In the genomic region with DNA sequence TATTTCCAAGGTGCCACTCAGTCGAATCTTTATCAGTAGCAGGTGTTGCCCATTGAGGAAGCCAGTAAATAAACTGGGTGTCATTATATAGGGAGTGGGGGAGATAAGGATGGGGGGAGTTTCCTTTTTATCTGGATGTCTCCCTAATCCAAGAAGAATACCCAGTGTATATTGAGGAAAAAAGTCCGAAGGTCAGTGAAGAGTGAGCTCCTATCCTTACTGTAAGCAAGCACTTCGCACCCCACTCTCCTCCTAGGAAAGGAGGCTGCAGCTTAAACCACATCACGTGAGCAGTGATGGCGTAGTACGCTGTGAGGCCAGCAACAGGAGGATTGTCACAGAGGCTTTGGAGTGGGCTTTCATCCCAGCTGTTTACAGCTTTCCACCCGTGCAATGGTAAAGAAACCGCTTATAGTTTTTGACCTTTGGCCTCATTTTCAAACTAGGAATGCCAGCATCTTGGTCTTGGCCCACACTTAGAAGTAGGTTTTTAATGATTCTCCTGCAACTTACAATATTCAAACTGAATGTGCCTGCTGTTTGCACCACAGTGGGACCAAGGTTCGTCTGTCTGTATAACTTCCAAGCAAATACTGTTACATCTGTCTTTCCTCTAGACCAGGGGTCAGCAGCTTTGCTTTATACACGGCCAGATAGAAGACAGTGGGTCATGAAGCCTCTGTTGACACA, we compare ENCODE assay signal across 22 mouse cellular contexts. TPM values are rescaled to one million over a fixed set of nuclear protein-coding genes. Genes with fewer than 3 reads are reported as not detected.
DNase-seq lines count a peak whose midpoint lies in the region; ATAC-seq and TF ChIP-seq lines count a peak whose summit lies in the region.
"Had no signal": no experiment of that assay in that cellular context is flagged by ENCODE, and none has a peak within 500 bp of the region (broad histone marks: within the 10 kb centered on the region; RNA-seq: fewer than 3 reads in every experiment).

No protein-coding gene starts in this region.

- no peaks in the 10 kb centered on the region for H3K27me3 ChIP-seq in heart, embryonic 12.5 days (replicated peaks)
- no peaks in the 10 kb centered on the region for H3K27me3 ChIP-seq in stomach, embryonic 14.5 days (ENCODE audit: control insufficient read depth, insufficient read depth, low read length)
- H3K27me3 ChIP-seq in stomach, postnatal 0 days (ENCODE audit: control insufficient read depth, insufficient read depth, low read length): no peaks in the 10 kb centered on the region
- no peaks in the 10 kb centered on the region for H3K27me3 ChIP-seq in small intestine, adult 2 months (ENCODE audit: control insufficient read depth, insufficient read depth, low read length)
- H3K27me3 ChIP-seq: hindbrain, embryonic 12.5 days; hindbrain, embryonic 15.5 days had no signal

- TF ChIP-seq CTCF in stomach, postnatal 0 days (IDR thresholded peaks at IDR 0.05; ENCODE audit: low read depth): no peak
- no peak for TF ChIP-seq CTCF in small intestine, adult 2 months (IDR thresholded peaks at IDR 0.05; ENCODE audit: extremely low read depth, insufficient read length, insufficient replicate concordance, low read depth, low read length)

- H3K4me1 ChIP-seq in heart, embryonic 12.5 days (replicated peaks): no peaks in the 10 kb centered on the region; the same call in 1 of the 2 replicates
- H3K4me1 ChIP-seq in stomach, embryonic 14.5 days (ENCODE audit: control insufficient read depth, insufficient read depth, low read length): no peaks in the 10 kb centered on the region
- H3K4me1 ChIP-seq in stomach, postnatal 0 days (replicated peaks; ENCODE audit: control insufficient read depth, insufficient read depth): no peaks in the 10 kb centered on the region
- peaks cover 36% of the 10 kb centered on the region; the same call in 1 of the 2 replicates for H3K4me1 ChIP-seq in small intestine, adult 2 months (ENCODE audit: control insufficient read depth, insufficient read depth, insufficient read length, low read length)
- H3K4me1 ChIP-seq: forebrain, embryonic 10.5 days; heart, embryonic 10.5 days; hindbrain, embryonic 12.5 days; hindbrain, embryonic 15.5 days had no signal

- peak; percentile 61 for DNase-seq in heart, adult 11 months
- DNase-seq in kidney, adult 9 months: peak; percentile 53
- DNase-seq in kidney, postnatal 25 days: no peak
- no peak for DNase-seq in stomach, postnatal 0 days (ENCODE audit: low spot score)
- no peak for DNase-seq in spleen, adult 18-20 months
- DNase-seq: adrenal gland, postnatal 10 days; adrenal gland, postnatal 36 days; cerebellum, adult 18-20 months; cerebellum, adult 9-10 months; cerebellum, postnatal 14 days; forebrain, postnatal 0 days; gastrocnemius, postnatal 25 days; heart, adult 2 months had no signal

- H3K9ac ChIP-seq in heart, embryonic 12.5 days: no peak overlapping the region
- no peak overlapping the region for H3K9ac ChIP-seq in stomach, embryonic 14.5 days (replicated peaks; ENCODE audit: low read depth, low read length)
- H3K9ac ChIP-seq in stomach, postnatal 0 days (ENCODE audit: low read length): no peak overlapping the region
- H3K9ac ChIP-seq: forebrain, postnatal 0 days; hindbrain, embryonic 12.5 days; hindbrain, embryonic 15.5 days had no signal

- TF ChIP-seq POLR2A in small intestine, adult 2 months (IDR thresholded peaks at IDR 0.05; ENCODE audit: low read depth, low read length): no peak

- no peak overlapping the region for H3K4me2 ChIP-seq in heart, embryonic 12.5 days
- no peak overlapping the region for H3K4me2 ChIP-seq in stomach, embryonic 14.5 days (replicated peaks; ENCODE audit: low read depth, low read length)
- H3K4me2 ChIP-seq in stomach, postnatal 0 days (replicated peaks; ENCODE audit: low read depth): no peak overlapping the region
- H3K4me2 ChIP-seq: hindbrain, embryonic 12.5 days; hindbrain, embryonic 15.5 days had no signal

- no peak overlapping the region for H3K27ac ChIP-seq in heart, embryonic 12.5 days (ENCODE audit: poor library complexity, severe bottlenecking)
- H3K27ac ChIP-seq in stomach, embryonic 14.5 days (ENCODE audit: low read length): no peak overlapping the region
- H3K27ac ChIP-seq in stomach, postnatal 0 days (replicated peaks): no peak overlapping the region
- H3K27ac ChIP-seq in small intestine, adult 2 months (ENCODE audit: insufficient read depth, low read depth, low read length): peak overlapping the region; percentile 35; the same call in 1 of the 2 replicates
- H3K27ac ChIP-seq: forebrain, embryonic 10.5 days; heart, adult 2 months; heart, embryonic 10.5 days; hindbrain, embryonic 12.5 days; hindbrain, embryonic 15.5 days had no signal

- no peaks in the 10 kb centered on the region for H3K36me3 ChIP-seq in heart, embryonic 12.5 days
- H3K36me3 ChIP-seq in stomach, embryonic 14.5 days (ENCODE audit: control insufficient read depth, insufficient read depth, low read length): no peaks in the 10 kb centered on the region
- no peaks in the 10 kb centered on the region for H3K36me3 ChIP-seq in stomach, postnatal 0 days (ENCODE audit: control insufficient read depth, insufficient read depth, low read length)
- no peaks in the 10 kb centered on the region for H3K36me3 ChIP-seq in small intestine, adult 2 months (ENCODE audit: control insufficient read depth, insufficient read depth, low read length)
- H3K36me3 ChIP-seq: heart, embryonic 10.5 days; hindbrain, embryonic 12.5 days; hindbrain, embryonic 15.5 days had no signal

- 83% methylated on average over 10 of the region's 10 CpGs for WGBS in heart, embryonic 12.5 days
- 60% methylated on average over 10 of the region's 10 CpGs for WGBS in stomach, embryonic 14.5 days
- 62% methylated on average over 10 of the region's 10 CpGs for WGBS in stomach, postnatal 0 days
- WGBS in small intestine, adult 2 months: 28% methylated on average over 10 of the region's 10 CpGs

- no peak for ATAC-seq in heart, embryonic 12.5 days (ENCODE audit: insufficient number of reproducible peaks, low FRiP score)
- peak; percentile 23; the same call in 1 of the 2 replicates for ATAC-seq in stomach, embryonic 14.5 days (ENCODE audit: insufficient number of reproducible peaks, insufficient read depth, low FRiP score, low read depth)
- no peak for ATAC-seq in stomach, postnatal 0 days (ENCODE audit: low FRiP score, low TSS enrichment)
- ATAC-seq: activated CD4-positive, CD25-positive, alpha-beta regulatory T cell, adult 4 months; forebrain, embryonic 14.5 days; forebrain, postnatal 0 days had no signal

- no peak for TF ChIP-seq EP300 in stomach, postnatal 0 days (optimal IDR thresholded peaks at IDR 0.05)

- H3K9me3 ChIP-seq in heart, embryonic 12.5 days (replicated peaks): no peaks in the 10 kb centered on the region
- no peaks in the 10 kb centered on the region for H3K9me3 ChIP-seq in stomach, embryonic 14.5 days (ENCODE audit: control insufficient read depth, low read depth, low read length)
- no peaks in the 10 kb centered on the region for H3K9me3 ChIP-seq in stomach, postnatal 0 days (ENCODE audit: control insufficient read depth, low read length)
- H3K9me3 ChIP-seq: forebrain, embryonic 10.5 days; heart, embryonic 10.5 days; hindbrain, embryonic 12.5 days; hindbrain, embryonic 15.5 days had no signal

- no peak overlapping the region for H3K4me3 ChIP-seq in heart, embryonic 12.5 days
- no peak overlapping the region for H3K4me3 ChIP-seq in stomach, embryonic 14.5 days (ENCODE audit: low read depth, low read length)
- no peak overlapping the region for H3K4me3 ChIP-seq in stomach, postnatal 0 days (ENCODE audit: low read depth, low read length)
- H3K4me3 ChIP-seq in small intestine, adult 2 months (ENCODE audit: low read depth, low read length): no peak overlapping the region
- H3K4me3 ChIP-seq: forebrain, embryonic 10.5 days; heart, adult 2 months; heart, embryonic 10.5 days; hindbrain, embryonic 12.5 days; hindbrain, embryonic 15.5 days had no signal

RNA-seq across cellular contexts. Expression of a gene that starts 23.9 kb away (rescaled TPM):
- polyA plus RNA-seq in heart, embryonic 12.5 days (2016; fragmentation: Nextera tagmentation; extraction: Ambion mirVana): 5.3 and 5.8 TPM in 2 replicates
- 10.3 and 11.4 TPM in 2 replicates for polyA plus RNA-seq in stomach, embryonic 14.5 days (2014; fragmentation: Nextera tagmentation; extraction: Ambion mirVana)
- 1.2 and 1.5 TPM in 2 replicates for polyA plus RNA-seq in stomach, postnatal 0 days (2015; fragmentation: Nextera tagmentation; extraction: Ambion mirVana)
- polyA plus RNA-seq in small intestine, adult 2 months (2012; rRNA removed): 0.47 and 0.82 TPM in 2 replicates

Comparison
In these comparisons a context has a peak if more than half of its experiments do, and no peak if none do; other contexts are left out.
1. DNase-seq: peak in heart, adult 11 months (single experiment) and kidney, adult 9 months (single experiment); none in kidney, postnatal 25 days (0 of 2), stomach, postnatal 0 days (single experiment) and spleen, adult 18-20 months (0 of 2).